Mouse (Mus musculus): ENCODE results near the gene Gin1.

DNA sequence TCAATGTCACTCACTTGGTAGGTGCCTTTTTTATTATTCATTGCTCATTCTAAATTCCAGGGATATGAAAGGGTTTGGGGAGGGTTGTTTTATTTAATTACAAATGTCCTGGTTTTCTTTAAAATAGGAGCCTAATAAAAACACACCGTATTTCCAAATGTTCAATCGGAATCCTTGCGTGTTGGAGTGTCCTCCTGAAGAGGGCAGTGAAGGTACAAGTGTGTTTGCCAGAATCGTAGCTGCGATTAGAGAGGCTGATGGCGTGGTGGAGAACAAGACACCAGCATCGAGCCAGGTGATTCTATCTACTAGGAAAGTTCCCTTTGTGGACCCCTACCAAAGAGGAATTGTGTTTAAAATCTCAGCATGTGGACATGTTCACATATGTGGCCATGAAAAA, 15.0 kb downstream of the Gin1 start:
- TF ChIP-seq POLR2A (IDR thresholded peaks at IDR 0.05; ENCODE audit: low read depth, low read length): no peak
- TF ChIP-seq CTCF (conservative IDR thresholded peaks at IDR 0.05; ENCODE audit: insufficient read depth, insufficient read length, low read depth, low read length): no peak

Measured in kidney, adult 2 months (tissue).